Mouse (Mus musculus) MEL (cell line): Measurements from ENCODE around the gene Klb.

Source experiments
- MAX ChIP-seq: IDR thresholded peaks from 2 replicates; pipeline ENCODE4 v1.6.1; 2011; ENCODE audit warnings: low read length, improper control_type of control experiment
- POLR2A ChIP-seq, 2 experiments: IDR thresholded peaks; 2 replicates each; pipeline ENCODE4 v1.6.1; 2011 to 2012; ENCODE audit warnings: low read length in 2 of 2, mild to moderate bottlenecking in 2 of 2, control low read depth in 1 of 2, improper control_type of control experiment in 1 of 2, low read depth in 1 of 2, moderate library complexity in 1 of 2; ENCODE audit not compliant: control insufficient read depth in 1 of 2, insufficient read depth in 1 of 2, poor library complexity in 1 of 2
- RAD21 ChIP-seq: IDR thresholded peaks from 2 replicates; pipeline ENCODE4 v1.6.1; 2011; ENCODE audit warnings: mild to moderate bottlenecking, low read depth, low read length, improper control_type of control experiment
- ZMIZ1 ChIP-seq: IDR thresholded peaks from 2 replicates; pipeline ENCODE4 v1.6.1; 2012; ENCODE audit warnings: low read depth, mild to moderate bottlenecking, inconsistent platforms, low read length, improper control_type of control experiment, moderate library complexity

GRCm38 (mm10) chr5:65391753-65392152 lies 43.6 kb downstream of the Klb start:
- no peak for TF ChIP-seq POLR2A (IDR thresholded peaks at IDR 0.05; ENCODE audit: control insufficient read depth in 1 of 2, insufficient read depth in 1 of 2, low read depth in 1 of 2, low read length in 2 of 2, poor library complexity in 1 of 2)
- no peak for TF ChIP-seq RAD21
- no peak for TF ChIP-seq ZMIZ1
- TF ChIP-seq MAX, result no peak
